Mouse (Mus musculus): ENCODE measurements around the gene Flnc. TPM values are rescaled to one million over a fixed set of nuclear protein-coding genes. Genes with fewer than 3 reads are reported as not detected.

Flnc gene
- not detected for polyA plus RNA-seq (2017; shearing (Covaris generic))

GRCm38 (mm10) chr6:29433038-29433803 is at the start of gene Flnc:
Gene Flnc (plus strand): TSS chr6:29433256.

DNA sequence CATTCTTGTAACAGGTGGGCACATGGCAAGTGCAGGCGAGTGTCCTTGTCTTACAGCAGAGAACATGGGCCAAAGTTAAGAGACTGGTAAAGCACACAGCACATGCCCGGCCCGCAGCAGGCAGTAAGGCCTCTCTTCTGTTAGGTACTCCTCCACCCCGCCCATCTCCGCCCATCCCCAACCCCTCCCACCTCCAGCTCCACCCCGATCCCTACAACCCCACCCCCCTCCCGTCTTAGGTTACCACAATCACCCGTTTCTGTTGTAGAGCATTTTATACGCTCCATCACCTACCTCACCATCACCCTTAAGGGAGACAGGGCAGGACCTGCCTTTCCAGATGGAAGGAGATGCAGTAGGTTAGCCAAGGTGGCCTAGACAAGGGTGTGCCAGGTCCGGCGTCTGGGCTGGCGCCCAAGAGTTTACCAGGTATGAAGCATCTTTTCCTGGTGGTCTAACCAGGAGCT is 45.0 kb upstream of the Flnc start, which contains the start of gene Opn1sw:
TSS of gene Opn1sw (minus strand) at position 417 of the 467 bp plus-strand sequence.

DNA sequence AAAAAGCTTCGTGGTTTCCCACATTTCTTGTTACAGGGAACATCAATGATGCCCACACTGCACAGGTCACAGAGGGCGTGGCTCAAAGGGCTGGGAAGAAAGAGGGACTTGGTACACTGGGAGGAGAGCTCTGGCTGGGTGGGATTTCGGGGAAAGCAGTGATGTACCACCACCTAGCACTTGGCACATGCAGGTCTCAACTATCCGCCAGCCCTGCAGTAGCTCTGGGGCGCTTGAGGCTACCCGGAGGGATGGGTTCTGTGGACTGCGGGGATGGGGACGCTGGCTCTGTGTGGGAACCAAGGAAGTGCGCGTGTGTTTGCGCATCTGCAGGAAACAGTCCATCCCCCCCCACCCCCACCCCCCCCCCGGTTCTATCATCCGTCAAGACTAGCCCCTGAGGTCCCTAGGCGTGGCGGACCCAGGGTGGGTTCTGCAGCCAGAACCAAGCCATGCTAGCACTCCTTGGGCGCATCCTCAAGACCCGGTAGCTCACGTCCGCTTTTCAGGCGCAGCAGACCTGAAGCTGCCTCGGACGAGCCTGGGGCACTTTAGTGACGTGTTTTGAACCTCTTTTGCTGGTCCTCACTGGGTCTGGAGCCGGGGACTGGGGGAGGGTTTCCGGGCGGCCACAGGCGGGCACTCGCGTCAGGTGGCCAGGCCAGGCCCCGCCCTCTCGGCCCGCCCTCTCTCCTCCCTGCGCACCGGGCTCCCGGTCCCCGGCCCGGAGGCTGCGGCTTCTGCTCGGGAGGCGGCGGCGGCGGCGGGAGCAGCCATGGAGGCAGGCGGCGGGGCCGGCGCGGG is 36.9 kb upstream of the Flnc start, which contains the start of gene Ccdc136:
TSS of gene Ccdc136 (plus strand) at position 400 of the 804 bp plus-strand sequence.

DNA sequence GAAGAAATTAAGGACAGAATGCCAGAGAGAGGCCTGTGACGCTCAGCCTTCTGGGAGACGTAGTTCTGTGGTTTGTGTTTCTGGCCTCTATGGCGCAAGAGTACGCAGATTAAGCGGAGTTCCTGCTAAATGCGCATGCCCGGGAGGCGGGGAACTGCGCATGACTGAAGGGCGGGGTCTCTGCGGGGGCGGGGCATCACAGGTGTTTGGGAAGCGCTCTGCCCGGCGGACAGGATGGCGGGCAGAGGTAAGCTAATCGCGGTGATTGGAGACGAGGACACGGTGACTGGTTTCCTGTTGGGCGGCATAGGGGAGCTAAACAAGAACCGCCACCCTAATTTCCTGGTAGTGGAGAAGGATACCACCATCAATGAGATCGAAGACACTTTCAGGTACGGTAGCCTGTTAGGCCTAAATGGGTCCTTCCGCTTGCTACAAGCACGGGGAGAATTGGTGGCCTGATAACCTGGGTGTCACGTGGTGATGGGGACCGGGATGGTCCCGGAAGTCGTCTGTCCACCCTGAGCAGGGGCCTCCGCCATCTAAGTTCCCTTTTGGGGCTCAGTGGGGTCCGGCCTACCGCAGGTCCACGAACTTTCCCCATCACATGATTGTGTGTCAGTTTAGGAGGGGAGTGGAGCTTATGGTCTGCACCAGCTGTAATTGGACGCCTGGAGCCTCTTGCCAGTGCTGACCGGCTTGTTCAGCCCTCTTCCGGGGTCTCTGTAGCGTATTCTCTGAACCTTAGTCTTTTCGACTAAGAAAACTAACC is 34.7 kb downstream of the Flnc start, which contains the start of gene Atp6v1f:
TSS of gene Atp6v1f (plus strand) at position 136 of the 772 bp plus-strand sequence.

DNA sequence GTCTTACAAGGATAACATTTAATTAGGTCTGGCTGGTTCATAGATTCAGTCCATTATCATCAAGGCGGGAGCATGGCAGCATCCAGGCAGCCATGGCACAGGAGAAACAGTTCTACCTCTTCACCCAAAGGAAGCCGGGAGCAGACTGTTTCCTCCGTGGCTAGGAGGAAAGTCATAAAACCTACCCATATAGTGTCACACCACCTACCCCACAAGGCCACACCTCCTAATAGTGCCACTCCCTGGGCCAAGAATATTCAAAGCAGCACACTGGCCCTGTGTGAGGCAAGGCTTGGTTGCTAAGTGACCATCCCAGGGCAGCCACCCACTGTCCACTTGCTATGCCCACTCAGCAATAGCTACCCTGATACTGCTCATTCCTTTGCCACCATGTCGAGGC is 38.1 kb downstream of the Flnc start, which contains the start of gene Atp6v1fnb:
TSS of gene Atp6v1fnb (plus strand) at position 301 of the 400 bp plus-strand sequence.

DNA sequence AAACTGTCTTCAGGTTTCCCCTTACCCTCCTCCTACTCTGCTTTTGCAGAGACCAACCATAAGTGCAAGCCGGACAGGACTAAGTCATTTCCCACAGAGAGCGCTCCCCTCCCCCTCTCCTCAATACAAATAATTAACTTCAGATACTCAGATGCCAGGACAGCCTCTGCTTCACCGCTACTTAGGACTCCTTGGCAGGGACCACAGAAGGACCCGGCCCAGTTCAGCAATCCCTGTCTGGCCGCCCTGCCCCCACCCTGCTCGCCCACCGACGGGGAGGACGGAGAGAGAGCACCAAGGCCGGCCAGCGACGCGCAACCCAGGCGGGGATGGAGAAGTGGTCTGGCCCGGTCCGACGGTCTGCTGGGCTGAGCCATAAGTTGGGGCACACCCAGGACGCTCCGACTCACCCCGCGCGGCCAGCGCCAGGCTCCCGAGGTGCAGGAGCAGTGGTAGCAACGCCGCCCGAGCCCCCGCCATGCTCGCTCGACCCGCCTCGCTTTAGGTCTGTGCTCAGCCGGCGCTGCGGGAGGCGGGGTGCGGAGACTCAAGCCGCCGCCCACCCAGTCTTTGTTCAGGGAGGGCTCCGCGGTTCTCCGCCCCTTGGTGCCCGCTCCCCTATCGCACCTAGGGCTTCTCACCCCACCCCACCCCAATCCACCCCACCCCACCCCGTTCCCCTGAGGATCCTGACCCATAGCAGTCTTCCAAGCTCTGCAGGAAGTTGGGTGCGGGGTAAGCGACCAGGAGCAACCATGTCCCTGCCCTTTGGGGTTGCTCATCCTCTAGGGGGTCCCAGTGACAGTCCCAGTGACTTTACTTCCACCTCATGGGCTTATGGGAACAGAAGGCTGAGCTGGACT is 74.6 kb downstream of the Flnc start, which contains the start of gene Kcp:
TSS of gene Kcp (minus strand) at position 506 of the 863 bp plus-strand sequence.

Other genes starting within 250 kb of the Flnc start
- gene Impdh1, start 216.9 kb upstream of the Flnc start, polyA plus RNA-seq (2017; shearing (Covaris generic)): 53.9 TPM
- gene Hilpda, start 160.8 kb upstream of the Flnc start, polyA plus RNA-seq (2017; shearing (Covaris generic)): 43.6 TPM
- gene Fam71f2, start 153.7 kb upstream of the Flnc start, polyA plus RNA-seq (2017; shearing (Covaris generic)): 0.74 TPM
- not detected for gene Fam71f1, start 114.1 kb upstream of the Flnc start, polyA plus RNA-seq (2017; shearing (Covaris generic))
- 121 TPM for gene Calu, start 85.2 kb upstream of the Flnc start, polyA plus RNA-seq (2017; shearing (Covaris generic))
- 0.27 TPM for gene Opn1sw, start 44.8 kb upstream of the Flnc start, polyA plus RNA-seq (2017; shearing (Covaris generic))
- 0.07 TPM for gene Ccdc136, start 36.9 kb upstream of the Flnc start, polyA plus RNA-seq (2017; shearing (Covaris generic))
- 405 TPM for gene Atp6v1f, start 34.5 kb downstream of the Flnc start, polyA plus RNA-seq (2017; shearing (Covaris generic))
- gene Atp6v1fnb, start 38.2 kb downstream of the Flnc start, polyA plus RNA-seq (2017; shearing (Covaris generic)): not detected
- not detected for gene Kcp, start 74.7 kb downstream of the Flnc start, polyA plus RNA-seq (2017; shearing (Covaris generic))
- 30.8 TPM for gene Irf5, start 93.4 kb downstream of the Flnc start, polyA plus RNA-seq (2017; shearing (Covaris generic))
- 129 TPM for gene Tnpo3, start 176.6 kb downstream of the Flnc start, polyA plus RNA-seq (2017; shearing (Covaris generic))

Data from CD4-positive, CD25-positive, alpha-beta regulatory T cell, adult 9 weeks (primary cell).